Mouse (Mus musculus) liver, adult 2 months (tissue): ENCODE measurements around the gene S1pr4. TPM values are rescaled to one million over a fixed set of nuclear protein-coding genes. Genes with fewer than 3 reads are reported as not detected.

Experiments used
- DNase-seq: peaks from one replicate; pipeline ENCODE4 v3.0.0-alpha.2; 2011; ENCODE audit warnings: low read depth, low spot score; ENCODE audit errors: extremely low read depth
- H3K27ac ChIP-seq: fragments of 200-500 bp; replicated peaks from 2 replicates; pipeline ENCODE4 v1.5.1; 2012; ENCODE audit warnings: low read depth, mild to moderate bottlenecking, control low read depth, inconsistent platforms, low read length; ENCODE audit not compliant: insufficient read depth
- H3K27me3 ChIP-seq: fragments of 200-500 bp; 2 replicates; pipeline ENCODE4 v1.6.1; 2012; ENCODE audit warnings: mild to moderate bottlenecking, moderate library complexity, low read length, inconsistent platforms; ENCODE audit not compliant: control insufficient read depth, insufficient read depth
- H3K36me3 ChIP-seq: fragments of 200-500 bp; 2 replicates; pipeline ENCODE4 v1.6.1; 2012; ENCODE audit warnings: low read length, inconsistent platforms; ENCODE audit not compliant: control insufficient read depth, insufficient read depth
- H3K4me1 ChIP-seq: fragments of 200-500 bp; 2 replicates; pipeline ENCODE4 v1.6.1; 2011; ENCODE audit warnings: low read length; ENCODE audit not compliant: control insufficient read depth, insufficient read depth
- H3K4me3 ChIP-seq: fragments of 200-500 bp; 2 replicates; pipeline ENCODE4 v1.5.1; 2011; ENCODE audit warnings: low read depth, mild to moderate bottlenecking, control low read depth, low read length, moderate library complexity; ENCODE audit not compliant: insufficient read depth
- H3K79me2 ChIP-seq: fragments of 200-500 bp; 2 replicates; pipeline ENCODE4 v1.6.1; 2012; ENCODE audit warnings: inconsistent platforms, mild to moderate bottlenecking, low read length, moderate library complexity; ENCODE audit not compliant: control insufficient read depth, insufficient read depth
- H3K9ac ChIP-seq: fragments of 200-500 bp; 2 replicates; pipeline ENCODE4 v1.6.1; 2012; ENCODE audit warnings: low read depth, mild to moderate bottlenecking, control low read depth, inconsistent platforms, low read length
- CTCF ChIP-seq: fragments of 200-500 bp; IDR thresholded peaks from 2 replicates; pipeline ENCODE4 v1.5.1; 2011; ENCODE audit warnings: low read depth, low read length, control low read depth
- POLR2A ChIP-seq: fragments of 200-500 bp; IDR thresholded peaks from 2 replicates; pipeline ENCODE4 v1.6.1; 2011; ENCODE audit warnings: low read length, control low read depth; ENCODE audit not compliant: insufficient read depth; ENCODE audit errors: extremely low read depth
- WGBS: fragments of 180-500 bp; shearing (Covaris S2); methylation state at CpG from one replicate; pipeline ENCODE4 v1.1.7; 2018; 5-methylcytosine and 5-hydroxymethylcytosine counted together
- polyA plus RNA-seq: library from polyadenylated mRNA; depleted of rRNA; stranded (reverse); fragments of >200 nt; gene quantifications from 2 replicates; pipeline ENCODE4 v1.2.3, GENCODE M21; 2012
- total RNA-seq: library from RNA; depleted of rRNA; stranded (reverse); fragments of >200 nt; gene quantifications from 2 replicates; pipeline ENCODE4 v1.2.3, GENCODE M21; 2014

Gene S1pr4
- total and polyA plus RNA-seq, 2 experiments: 0.28 to 1.5 TPM

DNA sequence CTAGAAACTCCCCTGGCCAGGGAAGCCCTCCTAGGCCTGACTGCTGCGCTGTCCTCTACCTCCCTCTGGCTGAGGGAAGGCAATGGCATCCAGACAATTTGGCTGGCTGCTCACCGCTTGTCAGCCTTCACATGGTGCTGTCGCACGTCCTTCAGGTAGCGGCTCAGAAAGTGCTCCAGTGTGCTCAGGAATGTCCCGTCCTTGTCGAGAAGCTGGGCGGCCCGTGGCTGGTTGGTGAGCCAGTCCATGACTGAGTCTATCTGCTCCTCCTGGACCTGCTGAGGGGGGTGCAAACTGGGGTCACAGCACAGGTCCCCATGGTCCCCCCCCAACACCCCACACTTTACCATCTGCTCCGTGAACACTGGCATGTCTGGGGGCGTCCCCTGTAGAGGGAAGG, 11.9 kb downstream of the S1pr4 start:
- Histone ChIP-seq H3K27ac (no peak overlapping the region), H3K27me3 (no peaks in the 10 kb centered on the region), H3K9ac (no peak overlapping the region), H3K79me2 (no peaks in the 10 kb centered on the region), H3K4me1 (no peaks in the 10 kb centered on the region), H3K4me3 (no peak overlapping the region), H3K36me3 (peaks cover 2% of the 10 kb centered on the region; the same call in 1 of the 2 replicates)
- TF ChIP-seq POLR2A (no peak), CTCF (no peak)
- no peak for DNase-seq
- WGBS: 91% methylated on average over 11 of the region's 11 CpGs

DNA sequence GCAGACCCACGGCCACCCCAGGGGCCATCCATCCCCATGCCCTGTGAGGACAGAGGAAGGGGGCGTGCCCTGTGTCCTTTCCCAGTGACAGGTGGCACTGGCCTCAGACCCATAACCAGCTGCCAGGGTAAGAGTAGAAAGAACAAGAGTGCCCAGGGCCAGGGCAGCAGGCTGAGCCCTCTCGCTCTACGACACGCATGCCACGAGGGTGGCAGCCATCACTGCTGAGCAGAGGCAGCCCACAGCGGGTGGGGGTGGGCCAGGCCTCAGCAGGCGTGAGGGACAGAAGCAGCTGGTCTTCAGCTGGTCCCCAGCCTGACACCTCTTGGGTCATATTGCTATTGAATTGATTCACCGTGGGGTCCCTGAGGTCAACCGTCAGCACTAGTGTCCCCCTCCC, 13.4 kb downstream of the S1pr4 start:
- no peak overlapping the region for H3K9ac ChIP-seq

DNA sequence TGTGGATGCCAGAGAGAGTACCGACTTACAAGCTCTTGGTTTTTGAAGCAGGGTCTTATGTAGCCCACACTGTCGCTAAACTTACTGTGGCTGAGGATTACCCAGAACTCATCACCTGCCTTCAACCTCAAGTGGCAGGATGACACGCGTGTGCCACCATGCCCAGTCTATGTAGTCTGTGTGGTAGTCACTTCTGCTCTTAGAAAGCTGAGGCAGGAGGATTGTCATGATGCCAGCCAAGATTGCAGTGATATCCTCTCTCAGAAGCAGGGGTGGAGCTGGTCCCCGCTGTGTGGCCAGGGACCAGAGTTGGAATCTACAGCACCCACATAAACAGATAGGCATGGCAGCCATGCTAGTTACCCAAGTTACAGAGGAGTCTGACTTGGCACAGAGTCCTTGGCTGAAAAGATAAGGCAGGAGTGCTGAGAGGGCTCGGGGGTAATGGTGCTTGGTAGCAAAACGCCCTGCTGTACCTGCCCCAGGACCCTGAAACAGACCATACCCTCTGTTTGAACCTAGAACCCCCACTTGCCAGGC, 14.4 kb downstream of the S1pr4 start:
- H3K9ac ChIP-seq: no peak overlapping the region
- H3K36me3 ChIP-seq: 0 out of 2 replicates have a peak, but pooled peaks cover 2% of the 10 kb centered on the region
- H3K27ac ChIP-seq: no peak overlapping the region
- 63% methylated on average over 7 of the region's 7 CpGs for WGBS
- H3K4me3 ChIP-seq: no peak overlapping the region
- H3K27me3 ChIP-seq: 0 out of 2 replicates have a peak, but pooled peaks cover 6% of the 10 kb centered on the region
- no peaks in the 10 kb centered on the region; the same call in 1 of the 2 replicates for H3K4me1 ChIP-seq
- TF ChIP-seq CTCF (no peak), POLR2A (no peak)
- no peaks in the 10 kb centered on the region for H3K79me2 ChIP-seq
- no peak for DNase-seq

More for the DNA sequence above, 13.4 kb downstream of the S1pr4 start:
- Histone ChIP-seq H3K36me3 (0 out of 2 replicates have a peak, but pooled peaks cover 2% of the 10 kb centered on the region), H3K27me3 (0 out of 2 replicates have a peak, but pooled peaks cover 6% of the 10 kb centered on the region), H3K79me2 (no peaks in the 10 kb centered on the region), H3K4me1 (no peaks in the 10 kb centered on the region; the same call in 1 of the 2 replicates), H3K27ac (no peak overlapping the region), H3K4me3 (no peak overlapping the region)
- WGBS: 93% methylated on average over 10 of the region's 10 CpGs
- no peak for DNase-seq
- TF ChIP-seq POLR2A (no peak), CTCF (no peak)

DNA sequence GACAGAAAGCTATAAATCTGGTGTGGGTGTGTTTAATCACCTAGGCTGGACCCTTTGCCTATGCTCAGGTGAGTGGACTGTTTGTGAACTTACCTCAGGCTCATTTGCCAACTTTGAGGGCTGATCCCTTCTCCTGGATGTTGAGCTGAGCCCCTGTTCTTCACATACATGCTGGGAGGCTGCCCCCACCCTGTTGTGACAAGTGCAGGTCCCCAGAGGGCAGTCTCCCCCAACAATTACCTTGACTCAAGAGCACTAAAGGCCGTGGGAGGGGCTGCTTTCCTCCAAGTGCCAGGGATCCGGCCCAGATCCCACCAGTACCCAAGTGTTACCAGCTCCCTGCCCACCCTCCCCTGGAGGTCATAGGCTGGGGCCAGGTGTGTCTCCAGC, 14.9 kb downstream of the S1pr4 start:
- H3K4me3 ChIP-seq: no peak overlapping the region
- WGBS: 21% methylated on average over 2 of the region's 2 CpGs
- no peak overlapping the region for H3K9ac ChIP-seq

DNA sequence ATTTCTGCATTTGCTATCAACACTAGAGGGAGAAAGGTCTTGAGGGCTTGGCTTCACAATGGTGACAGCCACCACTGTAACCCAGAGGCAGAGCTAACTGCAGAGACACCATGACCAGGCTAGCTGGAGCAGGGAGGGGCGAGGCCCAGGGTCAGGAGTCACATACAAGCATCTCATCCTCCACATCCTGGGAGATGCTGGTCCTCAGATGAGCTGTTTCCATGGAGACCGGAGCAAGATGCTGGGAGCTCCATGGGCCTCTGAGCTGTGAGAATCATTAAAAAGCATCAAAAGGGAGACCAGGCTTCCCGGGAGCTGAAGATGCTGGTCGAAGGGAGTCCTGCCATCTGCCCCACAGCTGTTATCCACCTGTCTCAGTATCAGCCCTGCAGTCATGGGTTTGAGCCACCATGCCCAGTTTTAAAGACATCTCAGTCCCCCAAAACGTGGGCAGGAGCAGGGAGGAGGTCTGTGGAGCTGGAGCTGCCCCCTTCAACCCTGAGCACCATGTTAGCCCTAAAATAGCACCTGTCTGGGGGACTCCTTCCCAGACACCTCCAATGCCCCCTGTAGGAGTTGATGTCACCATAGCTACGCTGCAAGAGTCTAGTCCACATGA, 15.4 kb downstream of the S1pr4 start:
- whole genome bisulfite sequencing: 70% methylated on average over 6 of the region's 6 CpGs
- TF ChIP-seq CTCF (no peak), POLR2A (no peak)

More for the DNA sequence above, 14.9 kb downstream of the S1pr4 start:
- Histone ChIP-seq H3K79me2 (no peaks in the 10 kb centered on the region), H3K27me3 (0 out of 2 replicates have a peak, but pooled peaks cover 6% of the 10 kb centered on the region), H3K36me3 (0 out of 2 replicates have a peak, but pooled peaks cover 2% of the 10 kb centered on the region), H3K4me1 (no peaks in the 10 kb centered on the region; the same call in 1 of the 2 replicates), H3K27ac (no peak overlapping the region)
- TF ChIP-seq POLR2A: no peak
- peak; percentile 13; the same call in 1 of the 2 replicates for TF ChIP-seq CTCF
- DNase-seq: no peak

DNA sequence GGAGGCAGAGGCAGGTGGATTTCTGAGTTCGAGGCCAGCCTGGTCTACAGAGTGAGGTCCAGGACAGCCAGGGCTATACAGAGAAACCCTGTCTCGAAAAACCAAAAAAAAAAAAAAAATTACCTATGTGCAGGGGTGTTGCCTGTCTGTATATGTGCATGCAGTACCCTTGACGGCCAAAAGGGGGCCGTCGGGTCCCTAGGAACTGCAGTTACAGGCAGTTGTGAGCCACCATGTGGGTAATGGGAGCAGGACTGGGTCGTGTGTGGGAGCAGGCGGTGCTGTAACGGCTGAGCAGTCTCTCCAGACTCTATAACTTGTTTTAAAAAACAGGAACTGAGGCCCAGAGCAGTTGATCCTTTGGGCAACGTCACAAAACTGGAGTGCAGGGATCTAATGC, 15.9 kb downstream of the S1pr4 start:
- WGBS: 23% methylated on average over 9 of the region's 9 CpGs
- H3K27me3 ChIP-seq: peaks cover 7% of the 10 kb centered on the region; the same call in 1 of the 2 replicates
- TF ChIP-seq POLR2A (no peak), CTCF (peak; percentile 70)
- H3K4me3 ChIP-seq: no peak overlapping the region
- DNase-seq: no peak
- H3K79me2 ChIP-seq: no peaks in the 10 kb centered on the region
- H3K27ac ChIP-seq: no peak overlapping the region
- H3K9ac ChIP-seq: no peak overlapping the region
- H3K36me3 ChIP-seq: 0 out of 2 replicates have a peak, but pooled peaks cover 2% of the 10 kb centered on the region
- no peaks in the 10 kb centered on the region; the same call in 1 of the 2 replicates for H3K4me1 ChIP-seq

More for the DNA sequence above, 15.4 kb downstream of the S1pr4 start:
- Histone ChIP-seq H3K36me3 (0 out of 2 replicates have a peak, but pooled peaks cover 2% of the 10 kb centered on the region), H3K79me2 (no peaks in the 10 kb centered on the region), H3K4me1 (no peaks in the 10 kb centered on the region; the same call in 1 of the 2 replicates), H3K27ac (no peak overlapping the region), H3K4me3 (no peak overlapping the region), H3K27me3 (0 out of 2 replicates have a peak, but pooled peaks cover 6% of the 10 kb centered on the region), H3K9ac (no peak overlapping the region)
- DNase-seq: no peak
